ENCODE assay signal across 22 mouse cellular contexts in the genomic region with DNA sequence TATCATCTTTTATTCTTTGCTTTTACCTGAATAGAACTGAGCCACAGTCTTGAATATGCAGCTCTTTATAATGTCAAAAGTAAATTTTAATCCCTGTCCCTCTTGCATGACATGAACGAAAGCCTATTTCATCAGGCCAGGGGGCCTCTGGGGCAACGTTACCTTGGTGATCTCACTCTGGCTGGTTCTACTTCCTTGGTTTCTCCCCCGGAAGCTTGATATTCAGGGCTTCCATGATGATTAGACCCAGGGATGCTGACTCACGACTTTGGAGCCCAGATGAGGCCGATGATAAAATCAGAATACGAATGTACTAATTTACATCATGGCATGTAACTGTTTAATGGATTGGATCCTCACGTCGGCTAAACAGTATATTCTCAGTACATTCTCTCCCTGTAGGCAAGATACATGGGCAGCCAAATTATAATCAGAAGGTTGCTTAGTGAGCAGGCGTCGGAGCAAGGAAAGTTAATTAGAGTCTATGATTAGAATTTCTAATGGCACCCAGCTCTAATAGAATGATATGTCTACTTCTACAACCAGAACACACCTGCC. TPM values are rescaled to one million over a fixed set of nuclear protein-coding genes. Genes with fewer than 3 reads are reported as not detected.
DNase-seq lines count a peak whose midpoint lies in the region; ATAC-seq and TF ChIP-seq lines count a peak whose summit lies in the region.
"Had no signal": no experiment of that assay in that cellular context is flagged by ENCODE, and none has a peak within 500 bp of the region (broad histone marks: within the 10 kb centered on the region; RNA-seq: fewer than 3 reads in every experiment).

No protein-coding gene starts in this region.

- 64% methylated on average over 10 of the region's 10 CpGs for WGBS in intestine, embryonic 14.5 days
- WGBS in intestine, embryonic 15.5 days = 70% methylated on average over 10 of the region's 10 CpGs
- whole genome bisulfite sequencing in embryonic facial prominence, embryonic 10.5 days = 85% methylated on average over 10 of the region's 10 CpGs
- WGBS in hindbrain, postnatal 0 days = 50% methylated on average over 10 of the region's 10 CpGs
- WGBS in neural tube, embryonic 15.5 days = 23% methylated on average over 10 of the region's 10 CpGs

- ATAC-seq in intestine, embryonic 14.5 days (replicated peaks; ENCODE audit: low FRiP score, low TSS enrichment, low read depth) = no peak
- ATAC-seq in intestine, embryonic 15.5 days = no peak
- peak; percentile 53 for ATAC-seq in hindbrain, postnatal 0 days
- ATAC-seq in neural tube, embryonic 15.5 days (ENCODE audit: low FRiP score) = no peak
- ATAC-seq: forebrain, embryonic 16.5 days; intestine, embryonic 16.5 days had no signal

- H3K9me3 ChIP-seq in intestine, embryonic 14.5 days (ENCODE audit: control insufficient read depth, low read length) = no peaks in the 10 kb centered on the region
- no peaks in the 10 kb centered on the region for H3K9me3 ChIP-seq in intestine, embryonic 15.5 days
- H3K9me3 ChIP-seq in embryonic facial prominence, embryonic 10.5 days = no peaks in the 10 kb centered on the region
- H3K9me3 ChIP-seq in hindbrain, postnatal 0 days (ENCODE audit: low read length) = no peaks in the 10 kb centered on the region
- no peaks in the 10 kb centered on the region for H3K9me3 ChIP-seq in neural tube, embryonic 15.5 days (replicated peaks)
- H3K9me3 ChIP-seq: G1E had no signal

- H3K27me3 ChIP-seq in intestine, embryonic 14.5 days (replicated peaks; ENCODE audit: control insufficient read depth, insufficient read depth, low read length) = no peaks in the 10 kb centered on the region
- no peaks in the 10 kb centered on the region for H3K27me3 ChIP-seq in intestine, embryonic 15.5 days (replicated peaks)
- H3K27me3 ChIP-seq in embryonic facial prominence, embryonic 10.5 days (replicated peaks; ENCODE audit: low read depth, poor library complexity, severe bottlenecking) = no peaks in the 10 kb centered on the region
- H3K27me3 ChIP-seq in hindbrain, postnatal 0 days (ENCODE audit: insufficient read depth, low read length) = no peaks in the 10 kb centered on the region
- no peaks in the 10 kb centered on the region for H3K27me3 ChIP-seq in neural tube, embryonic 15.5 days (replicated peaks)

- no peak overlapping the region for H3K9ac ChIP-seq in intestine, embryonic 14.5 days (ENCODE audit: low read length)
- H3K9ac ChIP-seq in intestine, embryonic 15.5 days = no peak overlapping the region
- H3K9ac ChIP-seq in hindbrain, postnatal 0 days (replicated peaks; ENCODE audit: low read length) = no peak overlapping the region
- H3K9ac ChIP-seq in neural tube, embryonic 15.5 days (replicated peaks) = no peak overlapping the region

- H3K4me3 ChIP-seq in intestine, embryonic 14.5 days (ENCODE audit: low read depth, low read length) = no peak overlapping the region
- H3K4me3 ChIP-seq in intestine, embryonic 15.5 days (replicated peaks) = no peak overlapping the region
- no peak overlapping the region for H3K4me3 ChIP-seq in embryonic facial prominence, embryonic 10.5 days
- no peak overlapping the region for H3K4me3 ChIP-seq in hindbrain, postnatal 0 days (ENCODE audit: low read length)
- no peak overlapping the region for H3K4me3 ChIP-seq in neural tube, embryonic 15.5 days (replicated peaks)
- H3K4me3 ChIP-seq: gastrocnemius, adult 2 months had no signal

- no peaks in the 10 kb centered on the region for H3K36me3 ChIP-seq in intestine, embryonic 14.5 days (ENCODE audit: control insufficient read depth, insufficient read depth, low read length)
- H3K36me3 ChIP-seq in intestine, embryonic 15.5 days = no peaks in the 10 kb centered on the region
- H3K36me3 ChIP-seq in embryonic facial prominence, embryonic 10.5 days (replicated peaks) = no peaks in the 10 kb centered on the region
- no peaks in the 10 kb centered on the region for H3K36me3 ChIP-seq in hindbrain, postnatal 0 days (ENCODE audit: insufficient read depth, low read length)
- no peaks in the 10 kb centered on the region for H3K36me3 ChIP-seq in neural tube, embryonic 15.5 days
- H3K36me3 ChIP-seq: G1E had no signal

- TF ChIP-seq CTCF in hindbrain, postnatal 0 days (IDR thresholded peaks at IDR 0.05; ENCODE audit: low read depth) = no peak

- no peaks in the 10 kb centered on the region for H3K4me1 ChIP-seq in intestine, embryonic 14.5 days (replicated peaks; ENCODE audit: control insufficient read depth, insufficient read depth, low read length)
- H3K4me1 ChIP-seq in intestine, embryonic 15.5 days (replicated peaks) = no peaks in the 10 kb centered on the region
- peaks cover 26% of the 10 kb centered on the region for H3K4me1 ChIP-seq in embryonic facial prominence, embryonic 10.5 days
- no peaks in the 10 kb centered on the region for H3K4me1 ChIP-seq in hindbrain, postnatal 0 days (ENCODE audit: insufficient read depth, low read length)
- peaks cover 17% of the 10 kb centered on the region for H3K4me1 ChIP-seq in neural tube, embryonic 15.5 days

- H3K4me2 ChIP-seq in intestine, embryonic 14.5 days (ENCODE audit: low read length) = no peak overlapping the region
- no peak overlapping the region for H3K4me2 ChIP-seq in intestine, embryonic 15.5 days (replicated peaks)
- no peak overlapping the region for H3K4me2 ChIP-seq in hindbrain, postnatal 0 days (ENCODE audit: low read depth, low read length)
- H3K4me2 ChIP-seq in neural tube, embryonic 15.5 days = no peak overlapping the region

- H3K27ac ChIP-seq in intestine, embryonic 14.5 days (ENCODE audit: low read depth) = peak overlapping the region; percentile 33; the same call in 1 of the 2 replicates
- no peak overlapping the region for H3K27ac ChIP-seq in intestine, embryonic 15.5 days
- H3K27ac ChIP-seq in embryonic facial prominence, embryonic 10.5 days (replicated peaks) = 0 out of 2 replicates have a peak overlapping the region, but pooled peaks have one; percentile 30
- H3K27ac ChIP-seq in hindbrain, postnatal 0 days = peak overlapping the region; percentile 11; the same call in 1 of the 2 replicates
- H3K27ac ChIP-seq in neural tube, embryonic 15.5 days (replicated peaks) = 0 out of 2 replicates have a peak overlapping the region, but pooled peaks have one; percentile 19
- H3K27ac ChIP-seq: gastrocnemius, adult 2 months; stomach, postnatal 0 days had no signal

- DNase-seq in intestine, embryonic 14.5 days (ENCODE audit: low spot score) = no peak
- no peak for DNase-seq in embryonic facial prominence, embryonic 10.5 days (ENCODE audit: low spot score)
- peak; percentile 36 for DNase-seq in hindbrain, postnatal 0 days (ENCODE audit: low spot score)
- no peak for DNase-seq in adrenal gland, postnatal 10 days
- DNase-seq in thymus, adult 18-20 months = no peak
- DNase-seq: cerebellum, postnatal 36 days; gastrocnemius, adult 2 months; heart, postnatal 10 days; kidney, postnatal 14 days; liver; lung, adult 2 months; lung, postnatal 4 days; thymus, postnatal 36 days had no signal

RNA-seq across cellular contexts. Expression of a gene that starts 18.3 kb away (rescaled TPM):
- 0.19 and 0.23 TPM in 2 replicates for polyA plus RNA-seq in intestine, embryonic 14.5 days (2014; fragmentation: Nextera tagmentation; extraction: Ambion mirVana)
- 0.25 TPM in 2 replicates for polyA plus RNA-seq in intestine, embryonic 15.5 days (2015; fragmentation: Nextera tagmentation; extraction: Ambion mirVana)
- 0.36 and 0.41 TPM in 2 replicates for polyA plus RNA-seq in embryonic facial prominence, embryonic 10.5 days (2016; fragmentation: Nextera tagmentation; extraction: Ambion mirVana)
- total RNA-seq in hindbrain, postnatal 0 days (2014; rRNA removed) = not detected in 2 replicates
- 0.14 TPM in 1 of 2 replicates, not detected in the other for polyA plus RNA-seq in hindbrain, postnatal 0 days (2015; fragmentation: Nextera tagmentation; extraction: Ambion mirVana)
- 0.11 TPM in 1 of 2 replicates, not detected in the other for polyA plus RNA-seq in neural tube, embryonic 15.5 days (2015; fragmentation: Nextera tagmentation; extraction: Ambion mirVana)
- not detected for total RNA-seq in adrenal gland, postnatal 10 days (2021)
- total RNA-seq: G1E; gastrocnemius, adult 2 months; heart, postnatal 10 days; layer of hippocampus, postnatal 10 days; left cerebral cortex, postnatal 14 days; monocyte, adult 5-6 weeks had no signal
- polyA plus RNA-seq: forebrain, embryonic 16.5 days; G1E; intestine, embryonic 16.5 days; lung, adult 2 months had no signal

RNA-seq across cellular contexts. Expression of a gene that starts 24.3 kb away (rescaled TPM):
- 0.73 and 0.93 TPM in 2 replicates for polyA plus RNA-seq in intestine, embryonic 14.5 days (2014; fragmentation: Nextera tagmentation; extraction: Ambion mirVana)
- 0.59 and 0.77 TPM in 2 replicates for polyA plus RNA-seq in intestine, embryonic 15.5 days (2015; fragmentation: Nextera tagmentation; extraction: Ambion mirVana)
- 0.85 and 1.1 TPM in 2 replicates for polyA plus RNA-seq in embryonic facial prominence, embryonic 10.5 days (2016; fragmentation: Nextera tagmentation; extraction: Ambion mirVana)
- 0.11 and 0.16 TPM in 2 replicates for total RNA-seq in hindbrain, postnatal 0 days (2014; rRNA removed)
- 0.45 and 0.53 TPM in 2 replicates for polyA plus RNA-seq in hindbrain, postnatal 0 days (2015; fragmentation: Nextera tagmentation; extraction: Ambion mirVana)
- polyA plus RNA-seq in neural tube, embryonic 15.5 days (2015; fragmentation: Nextera tagmentation; extraction: Ambion mirVana) = 0.54 and 0.75 TPM in 2 replicates
- total RNA-seq in adrenal gland, postnatal 10 days (2021) = 1 to 10 TPM; 1.4 to 1.7 TPM
- total RNA-seq: gastrocnemius, adult 2 months; layer of hippocampus, postnatal 10 days; monocyte, adult 5-6 weeks had no signal
- polyA plus RNA-seq: G1E had no signal

RNA-seq across cellular contexts. Expression of a gene that starts 46.5 kb away (rescaled TPM):
- 2.6 and 167 TPM in 2 replicates for polyA plus RNA-seq in intestine, embryonic 14.5 days (2014; fragmentation: Nextera tagmentation; extraction: Ambion mirVana)
- polyA plus RNA-seq in intestine, embryonic 15.5 days (2015; fragmentation: Nextera tagmentation; extraction: Ambion mirVana) = 266 and 631 TPM in 2 replicates
- polyA plus RNA-seq in embryonic facial prominence, embryonic 10.5 days (2016; fragmentation: Nextera tagmentation; extraction: Ambion mirVana) = 0.26 and 0.34 TPM in 2 replicates
- total RNA-seq in hindbrain, postnatal 0 days (2014; rRNA removed) = 0.68 and 0.84 TPM in 2 replicates
- polyA plus RNA-seq in hindbrain, postnatal 0 days (2015; fragmentation: Nextera tagmentation; extraction: Ambion mirVana) = 0.40 and 0.68 TPM in 2 replicates
- 0.50 and 7.6 TPM in 2 replicates for polyA plus RNA-seq in neural tube, embryonic 15.5 days (2015; fragmentation: Nextera tagmentation; extraction: Ambion mirVana)
- total RNA-seq in adrenal gland, postnatal 10 days (2021) = under 1 TPM in 1 of 2 experiments, not detected in 1; 0.36 TPM
- total RNA-seq: G1E; gastrocnemius, adult 2 months; layer of hippocampus, postnatal 10 days; left cerebral cortex, postnatal 14 days; monocyte, adult 5-6 weeks had no signal
- polyA plus RNA-seq: G1E had no signal

RNA-seq across cellular contexts. Expression of a gene that starts 51.1 kb away (rescaled TPM):
- 1.8 and 206 TPM in 2 replicates for polyA plus RNA-seq in intestine, embryonic 14.5 days (2014; fragmentation: Nextera tagmentation; extraction: Ambion mirVana)
- polyA plus RNA-seq in intestine, embryonic 15.5 days (2015; fragmentation: Nextera tagmentation; extraction: Ambion mirVana) = 327 and 654 TPM in 2 replicates
- 18.9 and 22.0 TPM in 2 replicates for polyA plus RNA-seq in embryonic facial prominence, embryonic 10.5 days (2016; fragmentation: Nextera tagmentation; extraction: Ambion mirVana)
- 6.2 and 8.1 TPM in 2 replicates for total RNA-seq in hindbrain, postnatal 0 days (2014; rRNA removed)
- polyA plus RNA-seq in hindbrain, postnatal 0 days (2015; fragmentation: Nextera tagmentation; extraction: Ambion mirVana) = 14.9 and 15.7 TPM in 2 replicates
- polyA plus RNA-seq in neural tube, embryonic 15.5 days (2015; fragmentation: Nextera tagmentation; extraction: Ambion mirVana) = 11.3 and 20.3 TPM in 2 replicates
- 1 to 10 TPM in 1 of 2 experiments, under 1 TPM in 1; 0.90 to 2.8 TPM for total RNA-seq in adrenal gland, postnatal 10 days (2021)
- total RNA-seq: G1E; gastrocnemius, adult 2 months; monocyte, adult 5-6 weeks had no signal
- polyA plus RNA-seq: G1E had no signal
